In genomic region chr3:36612687-36613086, GRCm38 (mm10) we compare ENCODE assay signal across 7 mouse cellular contexts. TPM values are rescaled to one million over a fixed set of nuclear protein-coding genes. Genes with fewer than 3 reads are reported as not detected.
DNase-seq lines count a peak whose midpoint lies in the region; ATAC-seq and TF ChIP-seq lines count a peak whose summit lies in the region.

No protein-coding gene starts in this region.

- H3ac ChIP-seq in myocyte (ENCODE audit: control insufficient read depth, insufficient read length), result no peak overlapping the region

- H3K9ac ChIP-seq in lung, embryonic 15.5 days, result peak overlapping the region; percentile 56
- peak overlapping the region; percentile 67 for H3K9ac ChIP-seq in intestine, postnatal 0 days (ENCODE audit: low read depth, low read length)

- H3K4me3 ChIP-seq in lung, embryonic 15.5 days, result peak overlapping the region; percentile 62
- H3K4me3 ChIP-seq in forebrain, embryonic 10.5 days, result peak overlapping the region; percentile 78
- H3K4me3 ChIP-seq in intestine, postnatal 0 days (ENCODE audit: low read depth, low read length), result peak overlapping the region; percentile 67
- peak overlapping the region; percentile 35 for H3K4me3 ChIP-seq in myocyte

- WGBS in lung, embryonic 15.5 days, result 5% methylated on average over 6 of the region's 6 CpGs
- WGBS in forebrain, embryonic 10.5 days, result 6% methylated on average over 6 of the region's 6 CpGs
- WGBS in intestine, postnatal 0 days, result 5% methylated on average over 6 of the region's 6 CpGs

- TF ChIP-seq CTCF in intestine, postnatal 0 days (IDR thresholded peaks at IDR 0.05; ENCODE audit: low read depth), result no peak

- H3K36me3 ChIP-seq in lung, embryonic 15.5 days, result no peaks in the 10 kb centered on the region
- 0 out of 2 replicates have a peak, but pooled peaks cover 3% of the 10 kb centered on the region for H3K36me3 ChIP-seq in forebrain, embryonic 10.5 days (replicated peaks)
- H3K36me3 ChIP-seq in intestine, postnatal 0 days (ENCODE audit: control insufficient read depth, insufficient read depth), result peaks cover 4% of the 10 kb centered on the region; the same call in 1 of the 2 replicates
- H3K36me3 ChIP-seq in myocyte (ENCODE audit: control insufficient read depth, insufficient read depth), result no peaks in the 10 kb centered on the region

- peak overlapping the region; percentile 65 for H3K4me2 ChIP-seq in lung, embryonic 15.5 days
- peak overlapping the region; percentile 91 for H3K4me2 ChIP-seq in intestine, postnatal 0 days (replicated peaks; ENCODE audit: low read depth)
- peak overlapping the region; percentile 70 for H3K4me2 ChIP-seq in myocyte (ENCODE audit: low read depth)

- peak; percentile 14; the same call in 1 of the 2 replicates for ATAC-seq in lung, embryonic 15.5 days (ENCODE audit: borderline replicate concordance, extremely low read depth, low FRiP score, low TSS enrichment)
- peak; percentile 11; the same call in 1 of the 2 replicates for ATAC-seq in intestine, postnatal 0 days

- no peaks in the 10 kb centered on the region for H3K27me3 ChIP-seq in lung, embryonic 15.5 days
- peaks cover 9% of the 10 kb centered on the region; the same call in 1 of the 2 replicates for H3K27me3 ChIP-seq in forebrain, embryonic 10.5 days (ENCODE audit: poor library complexity, severe bottlenecking)
- no peaks in the 10 kb centered on the region for H3K27me3 ChIP-seq in intestine, postnatal 0 days (replicated peaks; ENCODE audit: control insufficient read depth, insufficient read depth, low read length)
- H3K27me3 ChIP-seq in myocyte (ENCODE audit: control insufficient read depth, insufficient read depth, insufficient read length), result no peaks in the 10 kb centered on the region

- DNase-seq in lung, postnatal 25 days (ENCODE audit: low spot score), result no peak
- DNase-seq in forebrain, embryonic 10.5 days (ENCODE audit: extremely low spot score, low spot score), result no peak
- no peak for DNase-seq in ovary, postnatal 10 days (ENCODE audit: low spot score)
- no peak for DNase-seq in embryo, embryonic 11 days

- no peaks in the 10 kb centered on the region for H3K79me2 ChIP-seq in myocyte (ENCODE audit: control insufficient read depth, insufficient read depth)

- peak overlapping the region; percentile 43 for H3K27ac ChIP-seq in lung, embryonic 15.5 days
- H3K27ac ChIP-seq in forebrain, embryonic 10.5 days, result peak overlapping the region; percentile 88
- H3K27ac ChIP-seq in intestine, postnatal 0 days (ENCODE audit: low read depth, low read length), result no peak overlapping the region

- no peaks in the 10 kb centered on the region for H3K9me3 ChIP-seq in lung, embryonic 15.5 days
- H3K9me3 ChIP-seq in forebrain, embryonic 10.5 days, result no peaks in the 10 kb centered on the region
- H3K9me3 ChIP-seq in intestine, postnatal 0 days (ENCODE audit: control insufficient read depth), result no peaks in the 10 kb centered on the region

- no peak for TF ChIP-seq POLR2A in myocyte (IDR thresholded peaks at IDR 0.05; ENCODE audit: insufficient read length, low read depth)

- peaks cover 5% of the 10 kb centered on the region; the same call in 1 of the 2 replicates for H3K4me1 ChIP-seq in lung, embryonic 15.5 days
- peaks cover 14% of the 10 kb centered on the region for H3K4me1 ChIP-seq in forebrain, embryonic 10.5 days
- no peaks in the 10 kb centered on the region; the same call in 1 of the 2 replicates for H3K4me1 ChIP-seq in intestine, postnatal 0 days (replicated peaks; ENCODE audit: control insufficient read depth, insufficient read depth, low read length)

TF ChIP-seq in myocyte, 11 proteins besides CTCF, POLR2A, EP300 and RAD21:
- no peak for TF ChIP-seq REST (IDR thresholded peaks at IDR 0.05; ENCODE audit: insufficient read depth, insufficient read length)
- no peak for TF ChIP-seq USF1 (IDR thresholded peaks at IDR 0.05; ENCODE audit: low read depth)
- TF ChIP-seq MYOD1 (IDR thresholded peaks at IDR 0.05; ENCODE audit: control insufficient read depth in 1 of 3, insufficient read length in 2 of 3, low read depth in 2 of 3), result no peak
- no peak for TF ChIP-seq TCF3 (IDR thresholded peaks at IDR 0.05; ENCODE audit: insufficient read length, low read depth)
- TF ChIP-seq CEBPB (IDR thresholded peaks at IDR 0.05; ENCODE audit: insufficient read depth, poor library complexity, severe bottlenecking), result no peak
- TF ChIP-seq TCF12 (IDR thresholded peaks at IDR 0.05; ENCODE audit: insufficient read depth, poor library complexity, severe bottlenecking), result no peak
- TF ChIP-seq POLR2AphosphoS2 (IDR thresholded peaks at IDR 0.05; ENCODE audit: insufficient read length, low read depth), result no peak
- no peak for TF ChIP-seq MYOG (IDR thresholded peaks at IDR 0.05; ENCODE audit: control insufficient read depth in 1 of 3, insufficient read depth in 1 of 3, insufficient read length in 2 of 3, low read depth in 2 of 3)
- TF ChIP-seq E2F4 (IDR thresholded peaks at IDR 0.05; ENCODE audit: insufficient read depth), result no peak
- TF ChIP-seq SRF (IDR thresholded peaks at IDR 0.05; ENCODE audit: control insufficient read depth, insufficient read length, low read depth), result no peak
- TF ChIP-seq MAX (IDR thresholded peaks at IDR 0.05; ENCODE audit: low read depth), result no peak

RNA-seq across cellular contexts. Expression of gene Bbs7, which starts 0.6 kb away (rescaled TPM):
- 17.5 and 17.6 TPM in 2 replicates for polyA plus RNA-seq in lung, embryonic 15.5 days (2015; fragmentation: Nextera tagmentation; extraction: Ambion mirVana)
- 18.0 and 20.3 TPM in 2 replicates for polyA plus RNA-seq in forebrain, embryonic 10.5 days (2016; fragmentation: Nextera tagmentation; extraction: Ambion mirVana)
- polyA plus RNA-seq in intestine, postnatal 0 days (2015; fragmentation: Nextera tagmentation; extraction: Ambion mirVana), result 4.5 and 4.8 TPM in 2 replicates
- polyA plus RNA-seq in myocyte (2012; fragmentation: generic; extraction: Trizol), result 2.8 TPM

RNA-seq across cellular contexts. Expression of gene Ccna2, which starts 40.7 kb away (rescaled TPM):
- polyA plus RNA-seq in lung, embryonic 15.5 days (2015; fragmentation: Nextera tagmentation; extraction: Ambion mirVana), result 215 and 219 TPM in 2 replicates
- 272 and 276 TPM in 2 replicates for polyA plus RNA-seq in forebrain, embryonic 10.5 days (2016; fragmentation: Nextera tagmentation; extraction: Ambion mirVana)
- 37.4 and 43.3 TPM in 2 replicates for polyA plus RNA-seq in intestine, postnatal 0 days (2015; fragmentation: Nextera tagmentation; extraction: Ambion mirVana)
- polyA plus RNA-seq in myocyte (2012; fragmentation: generic; extraction: Trizol), result 29.0 TPM
